Mouse (Mus musculus) liver, adult 2 months (tissue): Measurements from ENCODE around the gene Akap9. TPM values are rescaled to one million over a fixed set of nuclear protein-coding genes. Genes with fewer than 3 reads are reported as not detected.
"Not testable (repeated sequence)": the region's sequence is repeated elsewhere in the genome, so short reads cannot be mapped to it uniquely, and the experiment has no call there.

Source experiments
- DNase-seq: peaks from one replicate; pipeline ENCODE4 v3.0.0-alpha.2; 2011; ENCODE audit warnings: low read depth, low spot score; ENCODE audit errors: extremely low read depth
- H3K27ac ChIP-seq: fragments of 200-500 bp; replicated peaks from 2 replicates; pipeline ENCODE4 v1.5.1; 2012; ENCODE audit warnings: low read depth, mild to moderate bottlenecking, control low read depth, inconsistent platforms, low read length; ENCODE audit not compliant: insufficient read depth
- H3K27me3 ChIP-seq: fragments of 200-500 bp; 2 replicates; pipeline ENCODE4 v1.6.1; 2012; ENCODE audit warnings: mild to moderate bottlenecking, moderate library complexity, low read length, inconsistent platforms; ENCODE audit not compliant: control insufficient read depth, insufficient read depth
- H3K36me3 ChIP-seq: fragments of 200-500 bp; 2 replicates; pipeline ENCODE4 v1.6.1; 2012; ENCODE audit warnings: low read length, inconsistent platforms; ENCODE audit not compliant: control insufficient read depth, insufficient read depth
- H3K4me1 ChIP-seq: fragments of 200-500 bp; 2 replicates; pipeline ENCODE4 v1.6.1; 2011; ENCODE audit warnings: low read length; ENCODE audit not compliant: control insufficient read depth, insufficient read depth
- H3K4me3 ChIP-seq: fragments of 200-500 bp; 2 replicates; pipeline ENCODE4 v1.5.1; 2011; ENCODE audit warnings: low read depth, mild to moderate bottlenecking, control low read depth, low read length, moderate library complexity; ENCODE audit not compliant: insufficient read depth
- H3K79me2 ChIP-seq: fragments of 200-500 bp; 2 replicates; pipeline ENCODE4 v1.6.1; 2012; ENCODE audit warnings: inconsistent platforms, mild to moderate bottlenecking, low read length, moderate library complexity; ENCODE audit not compliant: control insufficient read depth, insufficient read depth
- H3K9ac ChIP-seq: fragments of 200-500 bp; 2 replicates; pipeline ENCODE4 v1.6.1; 2012; ENCODE audit warnings: low read depth, mild to moderate bottlenecking, control low read depth, inconsistent platforms, low read length
- CTCF ChIP-seq: fragments of 200-500 bp; IDR thresholded peaks from 2 replicates; pipeline ENCODE4 v1.5.1; 2011; ENCODE audit warnings: low read depth, low read length, control low read depth
- POLR2A ChIP-seq: fragments of 200-500 bp; IDR thresholded peaks from 2 replicates; pipeline ENCODE4 v1.6.1; 2011; ENCODE audit warnings: low read length, control low read depth; ENCODE audit not compliant: insufficient read depth; ENCODE audit errors: extremely low read depth
- WGBS: fragments of 180-500 bp; shearing (Covaris S2); methylation state at CpG from one replicate; pipeline ENCODE4 v1.1.7; 2018; 5-methylcytosine and 5-hydroxymethylcytosine counted together
- polyA plus RNA-seq: library from polyadenylated mRNA; depleted of rRNA; stranded (reverse); fragments of >200 nt; gene quantifications from 2 replicates; pipeline ENCODE4 v1.2.3, GENCODE M21; 2012
- total RNA-seq: library from RNA; depleted of rRNA; stranded (reverse); fragments of >200 nt; gene quantifications from 2 replicates; pipeline ENCODE4 v1.2.3, GENCODE M21; 2014

Gene Akap9
- total and polyA plus RNA-seq, 2 experiments: 4.7 to 45.9 TPM

GRCm38 (mm10) chr5:3935266-3935665 is 7.4 kb downstream of the Akap9 start:
- Histone ChIP-seq H3K36me3 (no peaks in the 10 kb centered on the region), H3K9ac (no peak overlapping the region), H3K27me3 (no peaks in the 10 kb centered on the region), H3K4me1 (peaks cover 28% of the 10 kb centered on the region), H3K79me2 (peaks cover 45% of the 10 kb centered on the region), H3K27ac (peak overlapping the region; percentile 52), H3K4me3 (no peak overlapping the region)
- TF ChIP-seq CTCF (no peak), POLR2A (no peak)
- peak; percentile 73 for DNase-seq
- WGBS: 27% methylated on average over 5 of the region's 5 CpGs

GRCm38 (mm10) chr5:3935778-3936554 is 8.1 kb downstream of the Akap9 start:
- no peaks in the 10 kb centered on the region for H3K27me3 ChIP-seq
- no peak overlapping the region for H3K4me3 ChIP-seq
- H3K36me3 ChIP-seq: no peaks in the 10 kb centered on the region
- 28% methylated on average over 8 of the region's 8 CpGs for WGBS
- H3K27ac ChIP-seq: peak overlapping the region; percentile 53; the same call in 1 of the 2 replicates
- H3K9ac ChIP-seq: no peak overlapping the region
- H3K79me2 ChIP-seq: peaks cover 43% of the 10 kb centered on the region
- DNase-seq: peak; percentile 91
- H3K4me1 ChIP-seq: peaks cover 28% of the 10 kb centered on the region
- TF ChIP-seq POLR2A (no peak), CTCF (no peak)

DNA sequence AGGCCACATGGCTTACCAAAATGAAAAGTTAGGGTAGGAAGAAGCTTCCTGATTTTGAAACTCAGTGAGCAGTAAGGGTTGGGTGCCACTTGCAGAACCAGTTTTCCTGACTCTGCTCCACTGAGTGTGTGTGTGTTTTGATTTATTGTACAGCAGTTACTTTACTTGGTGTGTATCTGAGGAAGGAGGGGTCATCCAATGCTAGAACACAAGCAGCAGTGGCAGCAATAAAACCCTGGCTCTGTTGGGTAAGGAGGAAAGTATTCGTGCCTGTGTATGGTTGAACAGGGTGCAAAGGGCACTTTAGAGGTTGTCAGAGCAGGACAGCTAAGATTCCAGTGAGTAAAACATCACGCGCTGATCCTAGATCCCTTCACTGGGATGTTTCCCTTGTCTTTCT is 11.1 kb downstream of the Akap9 start:
- peak; percentile 69 for DNase-seq
- Histone ChIP-seq H3K4me1 (peaks cover 24% of the 10 kb centered on the region), H3K4me3 (no peak overlapping the region), H3K9ac (no peak overlapping the region), H3K36me3 (no peaks in the 10 kb centered on the region), H3K27ac (no peak overlapping the region; the same call in 1 of the 2 replicates), H3K27me3 (no peaks in the 10 kb centered on the region), H3K79me2 (peaks cover 39% of the 10 kb centered on the region; the same call in 1 of the 2 replicates)
- WGBS: 30% methylated on average over 3 of the region's 3 CpGs
- TF ChIP-seq CTCF: no peak
- no peak for TF ChIP-seq POLR2A

DNA sequence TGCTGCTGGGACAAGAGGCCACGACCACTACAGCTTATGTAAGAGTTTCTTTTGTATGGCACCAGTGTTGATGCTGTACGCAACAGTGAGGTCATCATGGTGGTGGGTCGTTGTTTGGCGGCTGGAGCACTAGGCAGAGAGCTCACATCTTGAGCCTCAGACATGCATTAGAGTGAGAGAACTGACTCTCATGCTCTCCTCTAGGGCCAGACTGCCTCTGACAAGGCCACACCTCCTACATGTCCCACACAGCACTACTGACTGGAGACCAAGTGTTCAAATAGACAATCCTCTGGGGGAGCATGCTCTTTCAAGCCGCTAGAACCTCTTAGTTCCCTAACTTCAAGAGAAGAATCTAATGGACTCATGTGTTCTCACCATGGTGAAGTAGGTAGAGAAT is 11.5 kb downstream of the Akap9 start:
- no peak overlapping the region for H3K4me3 ChIP-seq
- no peaks in the 10 kb centered on the region for H3K36me3 ChIP-seq

GRCm38 (mm10) chr5:3941240-3941639 is 13.4 kb downstream of the Akap9 start:
- H3K79me2 ChIP-seq: peaks cover 39% of the 10 kb centered on the region; the same call in 1 of the 2 replicates
- no peak overlapping the region for H3K4me3 ChIP-seq
- WGBS: 98% methylated on average over 2 of the region's 2 CpGs
- no peak for TF ChIP-seq CTCF
- TF ChIP-seq POLR2A: no peak
- DNase-seq: no peak
- H3K9ac ChIP-seq: no peak overlapping the region
- H3K27me3 ChIP-seq: no peaks in the 10 kb centered on the region
- H3K27ac ChIP-seq: no peak overlapping the region
- H3K36me3 ChIP-seq: no peaks in the 10 kb centered on the region
- H3K4me1 ChIP-seq: peaks cover 18% of the 10 kb centered on the region

More for the DNA sequence above, 11.5 kb downstream of the Akap9 start:
- no peak overlapping the region for H3K27ac ChIP-seq
- TF ChIP-seq POLR2A (no peak), CTCF (no peak)
- 83% methylated on average over 5 of the region's 5 CpGs for WGBS
- DNase-seq: no peak
- peaks cover 24% of the 10 kb centered on the region for H3K4me1 ChIP-seq
- H3K9ac ChIP-seq: no peak overlapping the region
- H3K79me2 ChIP-seq: peaks cover 39% of the 10 kb centered on the region; the same call in 1 of the 2 replicates
- no peaks in the 10 kb centered on the region for H3K27me3 ChIP-seq

DNA sequence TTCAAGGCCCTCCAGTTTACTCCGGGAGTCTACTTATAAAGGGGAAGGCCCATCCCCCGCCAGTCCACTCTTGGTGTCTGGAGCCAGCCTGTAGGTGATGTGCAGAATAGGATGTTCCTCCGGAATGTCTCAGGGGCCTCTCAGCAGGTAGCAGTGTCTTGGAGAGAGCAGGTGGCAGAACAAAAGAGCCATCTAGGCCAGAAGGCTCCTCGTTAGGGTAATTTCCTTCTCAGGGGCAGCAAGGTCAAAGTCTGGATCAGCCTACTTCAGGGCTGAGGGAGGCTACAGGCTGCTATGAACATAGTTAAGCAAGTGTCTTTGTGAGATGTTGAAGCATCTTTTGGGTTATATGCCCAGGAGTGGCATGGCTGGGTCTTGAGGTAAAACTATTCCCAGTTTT is 15.3 kb downstream of the Akap9 start:
- not testable (repeated sequence) for H3K27ac ChIP-seq, H3K36me3 ChIP-seq, H3K4me1 ChIP-seq, H3K9ac ChIP-seq, H3K4me3 ChIP-seq, H3K27me3 ChIP-seq, DNase-seq
- H3K79me2 ChIP-seq: peaks cover 31% of the 10 kb centered on the region; the same call in 1 of the 2 replicates
- WGBS: 95% methylated on average over 4 of the region's 4 CpGs
